Mouse (Mus musculus) cerebellum, adult 2 months (tissue): ENCODE measurements around the gene Prom1. TPM values are rescaled to one million over a fixed set of nuclear protein-coding genes. Genes with fewer than 3 reads are reported as not detected.

Experiments used
- DNase-seq, 2 experiments: peaks; one replicate each; pipeline ENCODE4 v3.0.0; 2021
- H3K27ac ChIP-seq: fragments of 200-500 bp; 2 replicates; pipeline ENCODE4 v1.5.1; 2012; ENCODE audit warnings: low read length, control low read depth, inconsistent platforms; ENCODE audit not compliant: insufficient read depth
- H3K27me3 ChIP-seq: fragments of 200-500 bp; 2 replicates; pipeline ENCODE4 v1.6.1; 2012; ENCODE audit warnings: inconsistent platforms, mild to moderate bottlenecking, low read length, moderate library complexity; ENCODE audit not compliant: control insufficient read depth, insufficient read depth
- H3K4me1 ChIP-seq: fragments of 200-500 bp; 2 replicates; pipeline ENCODE4 v1.6.1; 2011; ENCODE audit warnings: low read length; ENCODE audit not compliant: control insufficient read depth, insufficient read depth
- H3K4me3 ChIP-seq: fragments of 200-500 bp; replicated peaks from 2 replicates; pipeline ENCODE3; 2011; ENCODE audit warnings: mild to moderate bottlenecking, low read depth, low read length, control low read depth; ENCODE audit not compliant: insufficient read depth
- CTCF ChIP-seq: fragments of 200-500 bp; IDR thresholded peaks from 2 replicates; pipeline ENCODE4 v1.5.1; 2011; ENCODE audit warnings: low read depth, mild to moderate bottlenecking, control low read depth, low read length, moderate library complexity, borderline replicate concordance; ENCODE audit not compliant: insufficient read depth
- POLR2A ChIP-seq: fragments of 200-500 bp; IDR thresholded peaks from 2 replicates; pipeline ENCODE4 v1.6.1; 2011; ENCODE audit warnings: low read length, control low read depth, borderline replicate concordance; ENCODE audit not compliant: insufficient read depth
- WGBS: fragments of 180-500 bp; shearing (Covaris S2); methylation state at CpG from one replicate; pipeline ENCODE4 v1.1.7; 2018; 5-methylcytosine and 5-hydroxymethylcytosine counted together
- polyA plus RNA-seq: library from polyadenylated mRNA; depleted of rRNA; stranded (reverse); fragments of >200 nt; gene quantifications from 2 replicates; pipeline ENCODE4 v1.2.3, GENCODE M21; 2012

Gene Prom1
- polyA plus RNA-seq, 1 experiment, result 36.9 TPM

GRCm38 (mm10) chr5:43982896-43983295 lies 118.9 kb downstream of the Prom1 start:
- no peak overlapping the region for H3K27ac ChIP-seq
- WGBS, result 64% methylated on average over 1 of the region's 1 CpGs
- no peaks in the 10 kb centered on the region for H3K27me3 ChIP-seq
- H3K4me1 ChIP-seq, result no peaks in the 10 kb centered on the region
- no peak overlapping the region for H3K4me3 ChIP-seq
- TF ChIP-seq CTCF, result no peak
- no peak for TF ChIP-seq POLR2A
- DNase-seq, result no peak

- H3K27me3 ChIP-seq, result no peaks in the 10 kb centered on the region
- H3K27ac ChIP-seq, result no peak within 1 kb of the TSS
- no peaks in the 10 kb centered on the region for H3K4me1 ChIP-seq
- WGBS, result 57% methylated on average over 4 of the region's 4 CpGs
- TF ChIP-seq CTCF (no peak), POLR2A (no peak)
- DNase-seq, result no peak
- H3K4me3 ChIP-seq, result no peak within 1 kb of the TSS
Measured at GRCm38 (mm10) chr5:43981620-43982019, 120.2 kb downstream of the Prom1 start, which contains the start of gene Fgfbp1. Gene Fgfbp1 (minus strand): TSS chr5:43981779.

- WGBS, result 70% methylated on average over 2 of the region's 2 CpGs
- no peak for DNase-seq
- Histone ChIP-seq H3K4me1 (no peaks in the 10 kb centered on the region), H3K27ac (no peak overlapping the region), H3K4me3 (no peak overlapping the region), H3K27me3 (no peaks in the 10 kb centered on the region)
- TF ChIP-seq POLR2A (no peak), CTCF (no peak)
Measured at GRCm38 (mm10) chr5:43980397-43980796, 121.4 kb downstream of the Prom1 start.

- DNase-seq, result no peak
- TF ChIP-seq CTCF, result no peak
- TF ChIP-seq POLR2A, result no peak
- 55% methylated on average over 1 of the region's 1 CpGs for WGBS
Measured at GRCm38 (mm10) chr5:43976821-43977561, 124.8 kb downstream of the Prom1 start.

GRCm38 (mm10) chr5:43974166-43974565 lies 127.7 kb downstream of the Prom1 start:
- Histone ChIP-seq H3K4me1 (no peaks in the 10 kb centered on the region), H3K4me3 (no peak overlapping the region), H3K27ac (no peak overlapping the region), H3K27me3 (no peaks in the 10 kb centered on the region)
- no peak for DNase-seq
- TF ChIP-seq POLR2A, result no peak
- no peak for TF ChIP-seq CTCF
- 88% methylated on average over 6 of the region's 6 CpGs for WGBS

More at GRCm38 (mm10) chr5:43976821-43977561, 124.8 kb downstream of the Prom1 start:
- H3K4me3 ChIP-seq, result no peak overlapping the region
- H3K27ac ChIP-seq, result no peak overlapping the region
- H3K4me1 ChIP-seq, result no peaks in the 10 kb centered on the region
- no peaks in the 10 kb centered on the region for H3K27me3 ChIP-seq

GRCm38 (mm10) chr5:43971156-43971555 lies 130.7 kb downstream of the Prom1 start:
- no peak overlapping the region for H3K4me3 ChIP-seq
- H3K4me1 ChIP-seq, result no peaks in the 10 kb centered on the region
- H3K27me3 ChIP-seq, result no peaks in the 10 kb centered on the region
- TF ChIP-seq POLR2A (no peak), CTCF (no peak)
- 83% methylated on average over 2 of the region's 2 CpGs for WGBS
- DNase-seq, result no peak
- H3K27ac ChIP-seq, result no peak overlapping the region

GRCm38 (mm10) chr5:43970532-43970931 lies 131.3 kb downstream of the Prom1 start:
- Histone ChIP-seq H3K27me3 (no peaks in the 10 kb centered on the region), H3K27ac (no peak overlapping the region), H3K4me3 (no peak overlapping the region), H3K4me1 (no peaks in the 10 kb centered on the region)
- DNase-seq, result no peak
- 79% methylated on average over 2 of the region's 2 CpGs for WGBS
- TF ChIP-seq POLR2A (no peak), CTCF (no peak)

- no peak overlapping the region for H3K27ac ChIP-seq
- WGBS, result 56% methylated on average over 2 of the region's 2 CpGs
Measured at GRCm38 (mm10) chr5:43968634-43969033, 133.2 kb downstream of the Prom1 start.

More at GRCm38 (mm10) chr5:43968634-43969033, 133.2 kb downstream of the Prom1 start:
- no peak for DNase-seq
- Histone ChIP-seq H3K4me3 (no peak overlapping the region), H3K4me1 (no peaks in the 10 kb centered on the region), H3K27me3 (no peaks in the 10 kb centered on the region)
- TF ChIP-seq CTCF (no peak), POLR2A (no peak)
